Mouse (Mus musculus): ENCODE data around the gene Mxi1. TPM values are rescaled to one million over a fixed set of nuclear protein-coding genes. Genes with fewer than 3 reads are reported as not detected.

The Mxi1 gene
- polyA plus RNA-seq, 1 experiment from 2014 or later, result 59.6 TPM

- H3K4me3 ChIP-seq (ENCODE audit: low read depth, low read length), result no peak overlapping the region
- no peak overlapping the region for H3K4me2 ChIP-seq (replicated peaks; ENCODE audit: low read depth, low read length)
- H3K27ac ChIP-seq (ENCODE audit: low read depth, low read length), result no peak overlapping the region
- H3K36me3 ChIP-seq (ENCODE audit: control insufficient read depth, insufficient read depth, low read length), result peaks cover 2% of the 10 kb centered on the region; the same call in 1 of the 2 replicates
- H3K27me3 ChIP-seq (ENCODE audit: control insufficient read depth, insufficient read depth, low read length), result no peaks in the 10 kb centered on the region
- no peaks in the 10 kb centered on the region for H3K9me3 ChIP-seq (ENCODE audit: control insufficient read depth, low read length)
- no peak overlapping the region for H3K9ac ChIP-seq (ENCODE audit: low read depth, low read length)
- no peaks in the 10 kb centered on the region; the same call in 1 of the 2 replicates for H3K4me1 ChIP-seq (replicated peaks; ENCODE audit: control insufficient read depth, insufficient read depth, low read length)
- ATAC-seq (ENCODE audit: low FRiP score) (no peak), DNase-seq (ENCODE audit: low spot score) (no peak)
- WGBS, result 87% methylated on average over 16 of the region's 16 CpGs
Observed at GRCm38 (mm10) chr19:53344062-53344461, 33.7 kb downstream of the Mxi1 start.

GRCm38 (mm10) chr19:53345766-53346165 lies 35.4 kb downstream of the Mxi1 start:
- Histone ChIP-seq H3K36me3 (ENCODE audit: control insufficient read depth, insufficient read depth, low read length) (peaks cover 2% of the 10 kb centered on the region; the same call in 1 of the 2 replicates), H3K4me2 (replicated peaks; ENCODE audit: low read depth, low read length) (no peak overlapping the region), H3K4me3 (ENCODE audit: low read depth, low read length) (no peak overlapping the region), H3K4me1 (replicated peaks; ENCODE audit: control insufficient read depth, insufficient read depth, low read length) (no peaks in the 10 kb centered on the region), H3K9me3 (ENCODE audit: control insufficient read depth, low read length) (no peaks in the 10 kb centered on the region), H3K27ac (ENCODE audit: low read depth, low read length) (no peak overlapping the region), H3K27me3 (ENCODE audit: control insufficient read depth, insufficient read depth, low read length) (no peaks in the 10 kb centered on the region), H3K9ac (ENCODE audit: low read depth, low read length) (no peak overlapping the region)
- no peak for DNase-seq (ENCODE audit: low spot score)
- 74% methylated on average over 14 of the region's 14 CpGs for WGBS
- ATAC-seq (ENCODE audit: low FRiP score), result no peak

GRCm38 (mm10) chr19:53353864-53354263 lies 43.5 kb downstream of the Mxi1 start:
- DNase-seq (ENCODE audit: low spot score) (no peak), ATAC-seq (ENCODE audit: low FRiP score) (no peak)
- H3K4me2 ChIP-seq (replicated peaks; ENCODE audit: low read depth, low read length), result no peak overlapping the region
- no peak overlapping the region for H3K9ac ChIP-seq (ENCODE audit: low read depth, low read length)
- H3K27me3 ChIP-seq (ENCODE audit: control insufficient read depth, insufficient read depth, low read length), result no peaks in the 10 kb centered on the region
- no peak overlapping the region for H3K27ac ChIP-seq (ENCODE audit: low read depth, low read length)
- 0 out of 2 replicates have a peak, but pooled peaks cover 4% of the 10 kb centered on the region for H3K36me3 ChIP-seq (ENCODE audit: control insufficient read depth, insufficient read depth, low read length)
- H3K9me3 ChIP-seq (ENCODE audit: control insufficient read depth, low read length), result no peaks in the 10 kb centered on the region
- 93% methylated on average over 7 of the region's 7 CpGs for WGBS
- H3K4me1 ChIP-seq (replicated peaks; ENCODE audit: control insufficient read depth, insufficient read depth, low read length), result no peaks in the 10 kb centered on the region
- no peak overlapping the region for H3K4me3 ChIP-seq (ENCODE audit: low read depth, low read length)

GRCm38 (mm10) chr19:53354271-53355000 lies 44.1 kb downstream of the Mxi1 start:
- DNase-seq (ENCODE audit: low spot score) (no peak), ATAC-seq (ENCODE audit: low FRiP score) (no peak)
- no peaks in the 10 kb centered on the region for H3K9me3 ChIP-seq (ENCODE audit: control insufficient read depth, low read length)
- 0 out of 2 replicates have a peak, but pooled peaks cover 4% of the 10 kb centered on the region for H3K36me3 ChIP-seq (ENCODE audit: control insufficient read depth, insufficient read depth, low read length)
- no peaks in the 10 kb centered on the region for H3K4me1 ChIP-seq (replicated peaks; ENCODE audit: control insufficient read depth, insufficient read depth, low read length)
- H3K27ac ChIP-seq (ENCODE audit: low read depth, low read length), result no peak overlapping the region
- H3K4me2 ChIP-seq (replicated peaks; ENCODE audit: low read depth, low read length), result no peak overlapping the region
- H3K4me3 ChIP-seq (ENCODE audit: low read depth, low read length), result no peak overlapping the region
- H3K27me3 ChIP-seq (ENCODE audit: control insufficient read depth, insufficient read depth, low read length), result no peaks in the 10 kb centered on the region
- H3K9ac ChIP-seq (ENCODE audit: low read depth, low read length), result no peak overlapping the region
- 83% methylated on average over 7 of the region's 7 CpGs for WGBS

GRCm38 (mm10) chr19:53355065-53355464 lies 44.7 kb downstream of the Mxi1 start:
- H3K9me3 ChIP-seq (ENCODE audit: control insufficient read depth, low read length), result no peaks in the 10 kb centered on the region

GRCm38 (mm10) chr19:53359160-53360033 lies 49.1 kb downstream of the Mxi1 start:
- Histone ChIP-seq H3K27me3 (ENCODE audit: control insufficient read depth, insufficient read depth, low read length) (no peaks in the 10 kb centered on the region), H3K4me2 (replicated peaks; ENCODE audit: low read depth, low read length) (no peak overlapping the region), H3K9me3 (ENCODE audit: control insufficient read depth, low read length) (no peaks in the 10 kb centered on the region), H3K4me1 (replicated peaks; ENCODE audit: control insufficient read depth, insufficient read depth, low read length) (no peaks in the 10 kb centered on the region), H3K4me3 (ENCODE audit: low read depth, low read length) (no peak overlapping the region), H3K9ac (ENCODE audit: low read depth, low read length) (no peak overlapping the region), H3K36me3 (ENCODE audit: control insufficient read depth, insufficient read depth, low read length) (no peaks in the 10 kb centered on the region), H3K27ac (ENCODE audit: low read depth, low read length) (peak overlapping the region; percentile 30; the same call in 1 of the 2 replicates)
- DNase-seq (ENCODE audit: low spot score) (no peak), ATAC-seq (ENCODE audit: low FRiP score) (peak; percentile 65; the same call in 1 of the 2 replicates)
- 73% methylated on average over 22 of the region's 22 CpGs for WGBS

More at GRCm38 (mm10) chr19:53355065-53355464, 44.7 kb downstream of the Mxi1 start:
- no peak overlapping the region for H3K4me2 ChIP-seq (replicated peaks; ENCODE audit: low read depth, low read length)
- H3K27me3 ChIP-seq (ENCODE audit: control insufficient read depth, insufficient read depth, low read length), result no peaks in the 10 kb centered on the region
- H3K9ac ChIP-seq (ENCODE audit: low read depth, low read length), result no peak overlapping the region
- no peak for DNase-seq (ENCODE audit: low spot score)
- H3K4me1 ChIP-seq (replicated peaks; ENCODE audit: control insufficient read depth, insufficient read depth, low read length), result no peaks in the 10 kb centered on the region
- no peak for ATAC-seq (ENCODE audit: low FRiP score)
- H3K27ac ChIP-seq (ENCODE audit: low read depth, low read length), result no peak overlapping the region
- H3K4me3 ChIP-seq (ENCODE audit: low read depth, low read length), result no peak overlapping the region
- 90% methylated on average over 16 of the region's 16 CpGs for WGBS
- H3K36me3 ChIP-seq (ENCODE audit: control insufficient read depth, insufficient read depth, low read length), result 0 out of 2 replicates have a peak, but pooled peaks cover 4% of the 10 kb centered on the region

- no peak for DNase-seq (ENCODE audit: low spot score)
Observed at GRCm38 (mm10) chr19:53360265-53360958, 50.1 kb downstream of the Mxi1 start.

GRCm38 (mm10) chr19:53362967-53363366 lies 52.6 kb downstream of the Mxi1 start:
- H3K4me1 ChIP-seq (replicated peaks; ENCODE audit: control insufficient read depth, insufficient read depth, low read length), result 0 out of 2 replicates have a peak, but pooled peaks cover 3% of the 10 kb centered on the region
- DNase-seq (ENCODE audit: low spot score) (peak; percentile 44), ATAC-seq (ENCODE audit: low FRiP score) (no peak)
- WGBS, result 49% methylated on average over 2 of the region's 2 CpGs
- H3K9ac ChIP-seq (ENCODE audit: low read depth, low read length), result no peak overlapping the region
- H3K9me3 ChIP-seq (ENCODE audit: control insufficient read depth, low read length), result no peaks in the 10 kb centered on the region
- H3K4me3 ChIP-seq (ENCODE audit: low read depth, low read length), result no peak overlapping the region
- H3K27me3 ChIP-seq (ENCODE audit: control insufficient read depth, insufficient read depth, low read length), result no peaks in the 10 kb centered on the region
- H3K36me3 ChIP-seq (ENCODE audit: control insufficient read depth, insufficient read depth, low read length), result no peaks in the 10 kb centered on the region
- H3K27ac ChIP-seq (ENCODE audit: low read depth, low read length), result no peak overlapping the region
- no peak overlapping the region for H3K4me2 ChIP-seq (replicated peaks; ENCODE audit: low read depth, low read length)

More at GRCm38 (mm10) chr19:53360265-53360958, 50.1 kb downstream of the Mxi1 start:
- Histone ChIP-seq H3K27ac (ENCODE audit: low read depth, low read length) (no peak overlapping the region), H3K9me3 (ENCODE audit: control insufficient read depth, low read length) (no peaks in the 10 kb centered on the region), H3K4me3 (ENCODE audit: low read depth, low read length) (no peak overlapping the region), H3K27me3 (ENCODE audit: control insufficient read depth, insufficient read depth, low read length) (no peaks in the 10 kb centered on the region), H3K4me1 (replicated peaks; ENCODE audit: control insufficient read depth, insufficient read depth, low read length) (0 out of 2 replicates have a peak, but pooled peaks cover 3% of the 10 kb centered on the region), H3K9ac (ENCODE audit: low read depth, low read length) (no peak overlapping the region), H3K4me2 (replicated peaks; ENCODE audit: low read depth, low read length) (no peak overlapping the region), H3K36me3 (ENCODE audit: control insufficient read depth, insufficient read depth, low read length) (no peaks in the 10 kb centered on the region)
- ATAC-seq (ENCODE audit: low FRiP score), result no peak
- WGBS, result 83% methylated on average over 8 of the region's 8 CpGs

Data from hindbrain, embryonic 11.5 days (tissue).